Mouse (Mus musculus) hindbrain, embryonic 16.5 days (tissue): ENCODE data around the gene Wdr66. TPM values are rescaled to one million over a fixed set of nuclear protein-coding genes. Genes with fewer than 3 reads are reported as not detected.

ENCODE experiments used
- ATAC-seq: fragments of 200-750 bp; cut with Nextera tagmentation; 2 replicates; pipeline ENCODE4 v1.8.0; 2017; ENCODE audit warnings: moderate TSS enrichment, moderate library complexity
- H3K27ac ChIP-seq: fragments of 300-500 bp; sonication (generic); 2 replicates; pipeline ENCODE4 v1.5.1; 2014; ENCODE audit warnings: low read depth, mild to moderate bottlenecking, control low read depth, low read length, moderate library complexity
- H3K27me3 ChIP-seq: fragments of 300-500 bp; sonication (generic); replicated peaks from 2 replicates; pipeline ENCODE4 v1.6.1; 2014; ENCODE audit warnings: low read length; ENCODE audit not compliant: control insufficient read depth, insufficient read depth
- H3K36me3 ChIP-seq: fragments of 300-500 bp; sonication (generic); 2 replicates; pipeline ENCODE4 v1.6.1; 2014; ENCODE audit warnings: mild to moderate bottlenecking, low read length, moderate library complexity, mixed read lengths; ENCODE audit not compliant: control insufficient read depth, insufficient read depth
- H3K4me1 ChIP-seq: fragments of 300-500 bp; sonication (generic); 2 replicates; pipeline ENCODE4 v1.6.1; 2014; ENCODE audit warnings: low read depth, low read length; ENCODE audit not compliant: control insufficient read depth, insufficient read depth
- H3K4me2 ChIP-seq: fragments of 300-500 bp; sonication (generic); 2 replicates; pipeline ENCODE4 v1.6.1; 2014; ENCODE audit warnings: mild to moderate bottlenecking, low read length, control low read depth, moderate library complexity
- H3K4me3 ChIP-seq: fragments of 300-500 bp; sonication (generic); 2 replicates; pipeline ENCODE4 v1.5.1; 2014; ENCODE audit warnings: mild to moderate bottlenecking, low read length, control low read depth, moderate library complexity
- H3K9ac ChIP-seq: fragments of 300-500 bp; sonication (generic); 2 replicates; pipeline ENCODE4 v1.6.1; 2014; ENCODE audit warnings: low read depth, mild to moderate bottlenecking, control low read depth, low read length, moderate library complexity
- H3K9me3 ChIP-seq: fragments of 300-500 bp; sonication (generic); 2 replicates; pipeline ENCODE4 v1.6.1; 2014; ENCODE audit warnings: mild to moderate bottlenecking, low read length, moderate library complexity; ENCODE audit not compliant: control insufficient read depth
- WGBS: fragments of 180-500 bp; shearing (Covaris S2); extraction: QIAGEN DNeasy Blood & Tissue Kit; methylation state at CpG from one replicate; pipeline ENCODE4 v1.1.7; 2014; 5-methylcytosine and 5-hydroxymethylcytosine counted together
- polyA plus RNA-seq: library from polyadenylated mRNA; unstranded; fragments of >200 nt; fragmentation: Nextera tagmentation; extraction: Ambion mirVana; gene quantifications from 2 replicates; pipeline ENCODE4 v1.2.1, GENCODE M21; 2015

Gene Wdr66
- polyA plus RNA-seq, 1 experiment from 2014 or later, result 1.4 TPM

GRCm38 (mm10) chr5:123317992-123318391, 66.1 kb downstream of the Wdr66 start:
- Histone ChIP-seq H3K36me3 (no peaks in the 10 kb centered on the region), H3K4me1 (peaks cover 8% of the 10 kb centered on the region), H3K27ac (no peak overlapping the region), H3K4me2 (peak overlapping the region; percentile 38), H3K4me3 (0 out of 2 replicates have a peak overlapping the region, but pooled peaks have one; percentile 8), H3K9me3 (no peaks in the 10 kb centered on the region), H3K9ac (no peak overlapping the region), H3K27me3 (no peaks in the 10 kb centered on the region)
- 27% methylated on average over 6 of the region's 6 CpGs for WGBS
- ATAC-seq, result no peak

GRCm38 (mm10) chr5:123320136-123320535, 68.2 kb downstream of the Wdr66 start:
- Histone ChIP-seq H3K4me3 (no peak overlapping the region), H3K4me2 (no peak overlapping the region), H3K27ac (no peak overlapping the region), H3K9me3 (no peaks in the 10 kb centered on the region), H3K27me3 (no peaks in the 10 kb centered on the region), H3K36me3 (no peaks in the 10 kb centered on the region), H3K9ac (no peak overlapping the region), H3K4me1 (peaks cover 13% of the 10 kb centered on the region)
- no peak for ATAC-seq
- 89% methylated on average over 3 of the region's 3 CpGs for WGBS

- Histone ChIP-seq H3K9me3 (no peaks in the 10 kb centered on the region), H3K4me3 (no peak overlapping the region), H3K9ac (0 out of 2 replicates have a peak overlapping the region, but pooled peaks have one; percentile 13), H3K27ac (no peak overlapping the region), H3K36me3 (no peaks in the 10 kb centered on the region), H3K27me3 (no peaks in the 10 kb centered on the region; the same call in 1 of the 2 replicates), H3K4me2 (peak overlapping the region; percentile 22), H3K4me1 (peaks cover 8% of the 10 kb centered on the region; the same call in 1 of the 2 replicates)
- WGBS, result 11% methylated on average over 15 of the region's 15 CpGs
- no peak for ATAC-seq
Observed at GRCm38 (mm10) chr5:123324242-123324641, 72.3 kb downstream of the Wdr66 start.

GRCm38 (mm10) chr5:123326006-123326750, 74.3 kb downstream of the Wdr66 start:
- Histone ChIP-seq H3K9ac (no peak overlapping the region), H3K9me3 (no peaks in the 10 kb centered on the region), H3K4me1 (peaks cover 8% of the 10 kb centered on the region; the same call in 1 of the 2 replicates), H3K4me3 (no peak overlapping the region), H3K4me2 (no peak overlapping the region), H3K27me3 (no peaks in the 10 kb centered on the region; the same call in 1 of the 2 replicates), H3K27ac (no peak overlapping the region), H3K36me3 (no peaks in the 10 kb centered on the region)
- 51% methylated on average over 15 of the region's 15 CpGs for WGBS
- no peak for ATAC-seq

- no peak overlapping the region for H3K4me3 ChIP-seq
- H3K4me2 ChIP-seq, result no peak overlapping the region
- H3K27ac ChIP-seq, result no peak overlapping the region
- no peaks in the 10 kb centered on the region for H3K9me3 ChIP-seq
- H3K4me1 ChIP-seq, result peaks cover 8% of the 10 kb centered on the region; the same call in 1 of the 2 replicates
- H3K9ac ChIP-seq, result no peak overlapping the region
- no peaks in the 10 kb centered on the region for H3K36me3 ChIP-seq
- ATAC-seq, result no peak
- H3K27me3 ChIP-seq, result no peaks in the 10 kb centered on the region; the same call in 1 of the 2 replicates
- WGBS, result 73% methylated on average over 9 of the region's 9 CpGs
Observed at GRCm38 (mm10) chr5:123326751-123327148, 74.8 kb downstream of the Wdr66 start.

- 84% methylated on average over 8 of the region's 8 CpGs for WGBS
- H3K4me3 ChIP-seq, result no peak overlapping the region
- H3K9me3 ChIP-seq, result no peaks in the 10 kb centered on the region
- no peak overlapping the region for H3K9ac ChIP-seq
- no peak overlapping the region for H3K4me2 ChIP-seq
- no peak for ATAC-seq
- H3K27me3 ChIP-seq, result no peaks in the 10 kb centered on the region; the same call in 1 of the 2 replicates
- H3K27ac ChIP-seq, result no peak overlapping the region
- no peaks in the 10 kb centered on the region for H3K36me3 ChIP-seq
- H3K4me1 ChIP-seq, result peaks cover 8% of the 10 kb centered on the region; the same call in 1 of the 2 replicates
Observed at GRCm38 (mm10) chr5:123327686-123328085, 75.8 kb downstream of the Wdr66 start.

- H3K9ac ChIP-seq, result no peak overlapping the region
- no peak overlapping the region for H3K4me2 ChIP-seq
- no peaks in the 10 kb centered on the region for H3K36me3 ChIP-seq
- H3K27ac ChIP-seq, result no peak overlapping the region
- H3K4me1 ChIP-seq, result no peaks in the 10 kb centered on the region
- no peak overlapping the region for H3K4me3 ChIP-seq
- no peak for ATAC-seq
- no peaks in the 10 kb centered on the region for H3K27me3 ChIP-seq
- H3K9me3 ChIP-seq, result no peaks in the 10 kb centered on the region
- 84% methylated on average over 6 of the region's 6 CpGs for WGBS
Observed at GRCm38 (mm10) chr5:123333566-123333965, 81.7 kb downstream of the Wdr66 start.

- Histone ChIP-seq H3K27ac (no peak overlapping the region), H3K4me2 (no peak overlapping the region), H3K36me3 (no peaks in the 10 kb centered on the region), H3K4me3 (no peak overlapping the region), H3K27me3 (no peaks in the 10 kb centered on the region), H3K9ac (no peak overlapping the region), H3K4me1 (no peaks in the 10 kb centered on the region), H3K9me3 (no peaks in the 10 kb centered on the region)
- ATAC-seq, result no peak
- WGBS, result 39% methylated on average over 4 of the region's 4 CpGs
Observed at GRCm38 (mm10) chr5:123336205-123336961, 84.5 kb downstream of the Wdr66 start.

GRCm38 (mm10) chr5:123338463-123338862, 86.6 kb downstream of the Wdr66 start:
- no peaks in the 10 kb centered on the region for H3K27me3 ChIP-seq
- 60% methylated on average over 3 of the region's 3 CpGs for WGBS
- H3K9ac ChIP-seq, result no peak overlapping the region
- no peaks in the 10 kb centered on the region for H3K9me3 ChIP-seq
- no peak overlapping the region for H3K4me2 ChIP-seq
- ATAC-seq, result no peak
- H3K4me1 ChIP-seq, result peaks cover 3% of the 10 kb centered on the region
- H3K27ac ChIP-seq, result no peak overlapping the region
- H3K4me3 ChIP-seq, result no peak overlapping the region
- no peaks in the 10 kb centered on the region for H3K36me3 ChIP-seq
